Mouse (Mus musculus): ENCODE results near the gene Hip1. TPM values are rescaled to one million over a fixed set of nuclear protein-coding genes. Genes with fewer than 3 reads are reported as not detected.
"Not testable (repeated sequence)": the region's sequence is repeated elsewhere in the genome, so short reads cannot be mapped to it uniquely, and the experiment has no call there.

The Hip1 gene
- total RNA-seq, 4 experiments from 2014 or later = 24.6 to 30.4 (median 27.9) TPM

DNA sequence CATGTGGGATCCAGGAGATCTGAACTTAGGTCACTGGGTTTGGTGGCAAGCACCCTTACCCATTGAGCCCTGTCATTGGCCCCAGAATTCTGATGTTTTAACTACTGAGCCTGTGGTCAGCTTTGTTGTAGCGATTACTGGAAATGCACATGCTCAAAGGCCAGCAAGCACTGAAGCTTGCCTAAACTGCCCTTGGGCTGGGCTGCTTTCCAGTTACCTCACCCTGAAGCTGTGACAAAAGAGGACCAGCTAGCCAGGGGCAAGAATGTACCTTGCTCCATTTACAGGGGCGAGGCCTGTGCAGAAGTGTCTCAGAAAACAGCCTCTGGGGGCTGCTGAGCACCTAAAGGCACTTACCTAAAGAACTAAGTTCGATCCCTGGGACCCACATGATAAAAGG is 51.8 kb downstream of the Hip1 start:
- DNase-seq (ENCODE audit: low spot score) = no peak

DNA sequence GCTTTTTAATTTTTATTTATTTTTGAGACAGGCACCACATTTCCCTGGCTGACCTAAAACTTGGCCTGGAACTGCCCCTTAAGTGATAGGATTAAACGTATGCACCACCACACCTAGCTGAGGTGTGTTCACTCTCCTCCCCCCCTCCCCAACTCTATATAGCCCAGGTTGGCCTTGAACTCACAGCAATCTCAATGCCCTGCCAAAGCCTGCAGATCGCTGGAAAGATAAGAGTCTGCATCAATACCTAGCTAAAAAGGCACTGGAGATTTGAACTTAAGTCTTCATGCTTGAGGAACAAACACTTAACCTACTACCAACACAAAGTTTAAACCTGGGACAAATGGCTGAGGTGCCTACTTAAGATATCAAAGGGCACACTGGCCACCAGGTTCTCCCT is 52.8 kb downstream of the Hip1 start:
- DNase-seq (ENCODE audit: low spot score) = no peak

DNA sequence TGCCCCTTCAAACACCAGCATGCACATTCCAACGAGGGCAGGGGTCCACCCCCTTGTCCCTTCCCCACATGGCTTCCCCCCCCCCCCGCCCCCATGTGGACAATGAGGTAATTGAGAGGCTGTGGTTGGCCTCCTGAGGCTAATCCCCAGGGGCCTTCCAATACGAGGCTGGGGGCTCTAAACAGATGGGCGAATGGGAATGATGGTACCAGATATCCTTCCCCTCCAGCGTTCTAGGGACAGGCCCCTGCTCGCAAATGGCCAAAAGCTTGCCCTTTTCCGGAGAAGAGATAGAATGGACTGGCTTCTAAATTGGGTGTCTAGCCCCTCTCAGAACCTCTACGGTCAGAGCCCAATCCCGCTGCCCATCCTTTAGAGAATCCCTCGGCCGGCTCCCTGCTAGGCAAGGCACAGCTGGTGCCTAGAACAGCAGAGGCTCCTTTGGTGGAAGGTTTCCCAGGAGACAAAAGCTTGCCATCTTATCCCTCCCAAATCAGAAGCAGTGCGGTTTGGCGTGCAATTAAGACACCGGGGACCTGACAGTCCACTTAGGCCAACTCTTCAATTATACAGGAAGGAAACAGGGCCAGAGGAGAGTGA is 55.1 kb downstream of the Hip1 start:
- DNase-seq (ENCODE audit: low spot score) = no peak

DNA sequence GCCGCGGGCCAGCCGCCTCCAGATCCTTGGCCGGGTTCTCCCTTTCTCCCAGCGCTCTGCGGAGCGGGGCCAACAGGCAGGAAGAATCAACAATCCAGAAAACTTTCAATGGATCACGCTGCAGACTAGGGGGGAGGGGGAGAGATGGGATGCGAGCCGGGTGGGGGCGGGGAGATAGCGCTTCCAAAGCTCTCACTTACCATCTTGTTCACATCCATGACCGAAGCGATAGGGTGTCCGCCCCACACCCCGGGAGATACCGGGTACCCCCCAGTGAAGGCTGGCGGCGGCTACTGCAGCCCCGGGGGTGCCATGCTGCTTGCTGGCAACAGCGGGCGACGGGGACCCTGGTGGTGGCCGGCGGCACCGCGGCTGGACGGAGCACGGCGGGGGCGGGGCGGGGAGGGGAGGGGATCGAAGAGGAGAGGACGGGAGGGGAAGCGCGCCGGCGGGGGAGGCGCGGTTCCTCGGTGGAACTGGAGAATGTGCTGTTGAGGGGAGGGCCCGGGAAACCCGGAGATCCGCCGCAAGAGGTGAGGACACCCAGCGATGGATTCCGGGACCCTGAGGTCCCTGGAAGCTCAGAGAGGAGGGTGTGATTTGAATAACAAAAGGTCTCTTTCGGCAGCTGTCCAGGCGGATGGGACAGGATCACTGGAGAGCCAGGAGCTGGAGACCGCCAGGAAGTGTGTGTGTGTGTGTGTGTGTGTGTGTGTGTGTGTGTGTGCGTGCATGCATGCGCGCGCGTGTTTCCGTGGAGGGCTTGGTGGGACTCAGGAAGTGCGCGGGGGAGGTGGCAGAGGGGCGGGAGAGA is 55.8 kb downstream of the Hip1 start:
- DNase-seq (ENCODE audit: low spot score) = peak; percentile 84

DNA sequence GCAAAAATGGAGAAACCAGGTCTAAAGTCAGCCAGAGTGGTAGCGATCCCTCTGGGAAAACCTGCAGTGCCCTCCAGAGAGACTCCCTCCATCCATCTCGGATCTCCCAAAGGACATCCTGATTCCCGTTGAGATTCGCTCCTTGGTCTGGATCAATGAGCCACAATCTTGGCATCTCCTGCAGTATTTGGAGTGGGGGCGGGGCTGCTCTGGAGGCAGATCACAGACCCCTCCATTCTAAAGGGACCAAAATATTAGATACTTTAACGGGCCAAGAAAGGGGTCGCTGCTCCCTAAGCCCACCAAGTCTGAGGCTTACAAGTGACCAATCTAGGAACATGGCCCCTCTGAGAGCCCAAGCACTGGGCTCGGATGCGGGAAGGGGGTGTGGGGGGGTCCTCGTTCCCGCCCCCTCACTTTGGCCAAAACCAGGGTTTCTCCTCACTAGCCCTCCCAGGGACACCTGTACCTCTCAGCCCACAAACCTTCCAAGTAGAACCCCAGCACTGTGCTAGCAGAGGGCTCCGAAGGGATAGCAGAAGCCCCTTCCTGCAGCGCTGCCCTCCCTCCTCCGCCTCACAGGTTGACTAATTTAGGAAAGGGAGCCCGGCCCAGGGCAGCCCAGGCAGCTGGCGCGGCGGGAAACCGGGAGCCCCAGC is 56.6 kb downstream of the Hip1 start:
- DNase-seq (ENCODE audit: low spot score) = no peak

DNA sequence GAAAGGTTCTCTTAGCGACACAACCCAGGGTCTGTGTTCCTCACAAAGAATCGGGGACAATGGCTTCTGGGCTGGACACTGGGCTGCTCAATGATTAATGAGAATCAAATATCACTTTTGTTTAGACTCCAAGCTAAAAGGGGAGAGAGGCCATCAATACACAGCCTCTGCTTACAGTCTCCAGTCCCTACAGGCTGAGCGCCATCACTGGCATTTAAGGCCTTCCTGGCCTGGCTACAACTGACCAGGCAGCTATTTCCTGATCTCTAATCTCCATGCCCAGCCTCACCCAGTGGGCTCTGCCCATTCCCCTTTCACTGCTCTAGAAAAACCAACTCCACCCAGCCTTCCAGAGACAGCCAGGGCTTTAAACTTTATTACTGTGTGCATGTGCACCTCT is 59.6 kb downstream of the Hip1 start:
- DNase-seq (ENCODE audit: low spot score) = no peak

DNA sequence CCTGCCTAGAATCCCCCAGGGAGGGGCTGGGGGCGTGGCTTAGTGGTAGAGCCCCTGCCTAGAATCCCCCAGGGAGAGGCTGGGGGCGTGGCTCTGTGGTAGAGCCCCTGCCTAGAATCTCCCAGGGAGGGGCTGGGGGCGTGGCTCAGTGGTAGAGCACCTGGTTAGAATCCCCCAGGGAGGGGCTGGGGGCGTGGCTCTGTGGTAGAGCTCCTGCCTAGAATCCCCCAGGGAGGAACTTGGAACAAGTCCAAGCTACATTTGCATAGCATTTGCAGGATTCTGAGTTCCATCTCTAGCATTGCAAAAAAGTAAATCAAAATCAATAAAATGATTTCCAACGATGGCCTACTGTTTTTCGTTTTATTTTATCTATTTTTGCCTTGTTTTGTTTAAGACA is 61.1 kb downstream of the Hip1 start:
- not testable (repeated sequence) for DNase-seq (ENCODE audit: low spot score)

DNA sequence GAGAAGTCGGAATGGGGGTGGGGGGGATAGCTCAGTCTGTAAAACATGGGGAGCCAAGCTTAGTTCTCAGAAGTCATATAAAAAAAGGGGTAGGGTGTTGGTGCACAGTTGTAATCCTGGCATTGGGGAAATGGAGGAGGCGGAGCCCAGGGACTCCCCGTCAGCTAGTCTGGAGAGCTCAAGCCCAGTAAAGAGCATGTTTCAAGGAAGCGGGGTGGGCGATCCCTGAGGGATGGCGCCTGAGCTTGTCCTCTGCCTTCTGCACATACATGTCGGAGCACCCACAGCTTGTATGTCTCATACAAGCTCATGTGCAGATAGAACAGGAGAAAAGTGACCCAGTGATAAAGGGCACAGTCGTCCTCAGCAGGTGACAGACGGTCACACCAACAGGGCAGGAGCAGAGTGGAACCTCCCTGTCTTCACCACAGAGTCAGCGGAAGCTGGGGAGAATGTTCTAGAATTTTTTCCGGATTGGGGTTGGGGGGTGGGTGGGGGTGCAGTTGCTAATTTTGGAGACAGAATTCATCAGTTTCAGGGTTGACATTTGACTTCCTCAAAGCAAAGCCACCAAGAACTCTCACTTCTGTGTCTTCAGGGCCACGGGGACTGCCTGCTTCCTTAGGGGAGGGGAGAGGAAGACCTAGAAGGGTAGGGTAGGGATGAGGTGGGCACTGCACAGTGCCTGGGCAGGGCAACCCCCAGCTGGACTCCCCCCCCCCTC is 65.9 kb downstream of the Hip1 start:
- DNase-seq (ENCODE audit: low spot score) = no peak

DNA sequence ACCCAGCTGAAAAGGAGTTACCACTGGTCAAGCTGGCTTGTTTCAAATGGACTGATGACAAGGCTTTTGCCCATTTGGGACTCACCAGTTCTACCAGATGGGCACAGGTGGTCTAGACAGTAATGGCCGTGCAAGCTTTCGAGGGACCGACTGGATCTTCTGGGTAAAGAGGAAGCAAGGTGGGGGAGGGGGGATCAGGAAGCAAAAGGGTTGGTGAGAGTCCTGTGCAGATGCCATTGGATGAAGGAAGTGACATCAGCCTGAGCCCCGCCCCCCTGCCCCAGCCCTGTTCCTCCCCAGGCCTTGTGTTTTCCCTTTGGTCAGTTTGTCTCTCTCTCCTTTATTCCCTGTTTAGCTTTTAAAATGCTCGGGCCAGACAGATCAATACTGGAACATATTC is 68.7 kb downstream of the Hip1 start:
- DNase-seq (ENCODE audit: low spot score) = no peak

DNA sequence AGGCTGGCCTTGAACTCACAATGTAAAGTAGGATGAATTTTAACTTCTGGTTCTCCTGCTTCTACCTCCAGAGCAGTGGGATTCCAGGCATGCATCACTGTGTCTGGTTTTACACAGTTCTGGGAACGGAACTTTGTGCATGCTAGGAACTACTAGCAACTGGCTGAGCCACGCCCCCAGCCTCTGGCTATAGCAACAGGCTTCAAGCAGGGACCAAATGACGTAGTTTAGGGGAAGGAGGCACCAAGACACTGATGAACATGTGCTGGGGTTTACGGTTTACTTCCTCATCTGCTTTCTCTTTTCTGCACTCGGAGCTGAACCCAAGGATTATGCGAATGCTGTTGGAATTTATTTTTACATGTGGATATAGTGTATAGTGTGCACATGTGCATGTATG is 72.5 kb downstream of the Hip1 start:
- no peak for DNase-seq (ENCODE audit: low spot score)

DNA sequence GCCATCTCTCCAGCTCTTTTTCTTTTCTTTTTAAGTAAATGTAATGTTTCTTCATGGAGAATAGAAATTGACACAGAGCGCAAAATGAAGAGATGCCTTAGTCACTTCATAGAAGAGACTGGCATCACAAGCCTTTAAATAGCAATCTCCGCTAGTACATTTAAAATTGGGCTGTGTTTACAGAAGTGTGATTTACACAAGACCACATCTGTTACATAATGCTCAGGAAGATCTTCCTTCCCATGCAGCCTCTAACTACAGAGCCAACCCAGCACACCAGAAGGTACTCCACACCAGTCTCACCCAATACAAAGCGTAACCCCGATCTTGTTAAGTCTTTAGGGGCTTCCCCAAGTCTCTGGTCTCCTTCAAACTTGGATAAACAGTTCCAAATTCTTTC is 73.2 kb downstream of the Hip1 start:
- DNase-seq (ENCODE audit: low spot score) = no peak

DNA sequence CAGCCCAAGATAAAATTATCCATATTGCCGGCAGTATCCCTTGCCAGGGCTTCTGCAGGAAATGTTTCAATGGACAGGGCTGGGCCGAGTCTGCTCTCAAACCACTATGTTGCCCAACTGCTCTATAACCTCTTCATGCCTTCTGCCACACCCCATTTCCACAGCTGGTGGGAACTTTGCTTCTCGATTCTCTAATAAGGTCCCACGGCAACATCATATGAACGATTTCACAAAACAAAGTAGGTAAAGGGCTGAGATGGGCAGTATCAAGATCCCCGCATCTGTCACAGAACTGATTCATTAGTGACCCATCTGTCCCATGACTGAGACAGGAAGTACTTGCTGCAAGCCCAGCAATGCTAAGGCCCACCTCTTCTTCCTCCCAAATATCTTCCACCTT is 76.6 kb downstream of the Hip1 start:
- no peak for DNase-seq (ENCODE audit: low spot score)

DNA sequence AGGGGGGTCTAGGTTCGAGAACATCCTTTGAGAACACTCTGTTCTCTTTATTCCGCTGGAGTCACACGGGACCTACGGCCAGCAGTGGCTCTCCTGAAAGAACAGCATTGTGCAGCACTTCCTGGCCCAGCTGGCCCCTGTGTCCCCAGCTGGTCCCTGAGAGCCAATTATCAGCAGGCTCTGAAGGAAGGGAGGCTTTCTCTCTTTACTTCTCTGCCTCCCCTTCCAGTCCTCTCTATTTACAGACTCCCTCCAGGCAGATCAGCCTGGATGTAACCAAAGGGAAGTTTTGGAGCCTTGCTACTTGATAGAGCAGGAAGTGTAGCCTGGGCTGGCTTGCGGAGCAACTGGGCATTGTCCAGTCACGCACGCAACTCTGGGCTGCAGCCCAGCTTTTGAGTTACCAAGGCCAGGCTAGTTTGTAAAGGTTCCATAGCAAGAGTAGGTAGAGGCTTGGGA is 79.1 kb downstream of the Hip1 start:
- DNase-seq (ENCODE audit: low spot score) = peak; percentile 74

DNA sequence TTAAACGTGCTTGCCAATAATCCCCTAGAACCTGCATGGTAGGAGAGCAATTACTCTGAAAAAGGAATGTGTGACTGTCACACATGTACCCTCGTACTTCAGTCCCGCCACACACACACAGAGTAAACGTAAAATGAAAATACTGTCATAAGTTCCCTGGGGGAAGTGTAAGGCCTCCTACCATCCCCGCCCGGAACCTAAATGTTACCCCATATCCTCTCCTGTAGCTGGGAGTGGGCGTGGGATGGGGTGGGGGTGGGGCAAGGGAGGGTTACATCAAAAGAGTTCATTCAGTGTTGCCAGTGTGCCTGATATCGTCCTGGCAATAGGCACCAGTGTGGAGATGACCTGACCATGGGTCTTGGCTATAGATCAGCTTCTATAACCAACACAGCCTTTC is 81.5 kb downstream of the Hip1 start:
- DNase-seq (ENCODE audit: low spot score) = no peak

DNA sequence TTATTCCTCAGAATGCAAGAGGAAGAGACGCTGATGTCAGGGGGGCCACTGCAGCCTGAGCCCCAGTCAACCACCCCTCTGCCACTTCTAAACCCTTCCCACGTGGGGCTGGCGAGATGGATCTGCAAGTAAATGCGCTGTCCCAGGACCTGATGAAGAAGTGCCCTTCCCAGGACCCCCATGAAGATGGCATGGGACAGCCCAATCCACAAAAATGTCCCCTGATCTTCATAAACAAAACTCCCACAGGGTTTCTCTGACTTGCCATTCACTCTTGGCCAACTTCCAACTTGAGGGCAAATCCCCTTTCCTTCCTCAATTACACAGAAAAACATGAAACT is 84.1 kb downstream of the Hip1 start:
- DNase-seq (ENCODE audit: low spot score) = no peak

DNA sequence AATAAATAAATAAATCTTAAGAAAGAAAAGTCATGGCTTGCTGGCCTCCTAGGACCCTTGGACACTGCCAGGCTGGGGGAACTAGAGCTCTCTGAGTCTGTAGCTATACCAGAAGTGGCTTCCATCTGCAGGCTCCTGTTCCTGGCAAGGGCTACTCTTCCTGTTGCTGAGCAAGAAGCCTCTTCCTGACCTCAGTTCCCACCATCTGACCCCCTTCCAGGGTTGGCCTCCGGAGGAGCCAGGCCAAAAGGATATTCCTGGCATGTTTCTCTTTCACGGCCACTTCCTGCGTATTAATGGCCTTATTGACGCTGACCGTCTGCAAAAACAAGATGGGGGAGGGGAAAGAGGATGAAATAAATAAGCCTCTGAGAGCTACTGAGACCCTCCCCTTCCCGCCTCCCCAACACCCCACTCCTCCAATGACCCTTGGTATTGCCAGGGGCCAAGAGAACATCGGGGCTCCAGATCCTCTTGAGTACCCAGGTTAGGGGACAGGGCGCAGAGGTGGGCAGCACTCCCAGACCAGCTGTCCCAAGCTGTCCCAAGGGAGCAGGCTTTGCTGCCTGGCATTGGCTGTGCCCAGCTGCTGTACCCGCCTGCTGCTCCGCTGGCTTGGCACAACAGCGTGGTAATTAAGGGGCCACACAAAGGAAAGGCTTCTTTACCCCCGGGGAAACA is 84.6 kb downstream of the Hip1 start:
- DNase-seq (ENCODE audit: low spot score) = peak; percentile 50

DNA sequence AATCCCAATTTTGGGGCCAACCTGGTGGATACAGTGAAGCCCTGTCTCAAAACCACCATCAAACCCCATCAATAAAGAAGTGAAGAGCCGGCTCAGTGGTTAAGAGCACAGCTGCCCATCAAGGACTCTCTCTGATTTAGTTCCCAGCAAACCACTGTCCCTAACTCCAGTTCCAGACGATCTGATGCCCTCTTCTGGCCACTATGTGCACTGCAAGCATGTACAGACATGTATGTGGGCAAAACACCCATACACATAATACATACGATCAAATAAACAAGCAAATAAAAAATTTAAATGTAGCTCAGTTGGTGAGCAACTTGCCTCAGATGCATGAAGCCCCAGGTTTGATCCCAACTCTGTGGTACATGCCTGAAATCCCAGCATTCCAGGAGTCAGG is 85.4 kb downstream of the Hip1 start:
- no peak for DNase-seq (ENCODE audit: low spot score)

DNA sequence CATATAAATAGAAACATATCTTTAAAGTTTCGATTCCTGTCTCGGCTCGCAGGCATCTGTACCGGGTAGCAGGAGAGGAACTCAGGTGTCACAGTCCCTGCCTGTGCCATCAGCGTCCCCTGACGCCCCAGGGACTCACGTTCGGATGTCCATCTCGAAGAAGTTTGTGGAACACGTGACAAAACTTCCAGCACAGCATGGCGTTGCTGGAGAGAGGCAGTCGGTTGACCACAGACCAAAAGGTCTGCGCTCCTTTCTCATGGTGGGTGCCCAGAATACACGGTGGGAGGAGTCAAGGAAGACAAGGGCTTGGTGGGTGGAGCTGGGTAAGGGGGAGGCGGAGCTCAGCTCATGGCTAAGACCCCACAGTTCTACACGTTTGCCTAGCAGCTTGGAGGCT is 87.0 kb downstream of the Hip1 start:
- no peak for DNase-seq (ENCODE audit: low spot score)

DNA sequence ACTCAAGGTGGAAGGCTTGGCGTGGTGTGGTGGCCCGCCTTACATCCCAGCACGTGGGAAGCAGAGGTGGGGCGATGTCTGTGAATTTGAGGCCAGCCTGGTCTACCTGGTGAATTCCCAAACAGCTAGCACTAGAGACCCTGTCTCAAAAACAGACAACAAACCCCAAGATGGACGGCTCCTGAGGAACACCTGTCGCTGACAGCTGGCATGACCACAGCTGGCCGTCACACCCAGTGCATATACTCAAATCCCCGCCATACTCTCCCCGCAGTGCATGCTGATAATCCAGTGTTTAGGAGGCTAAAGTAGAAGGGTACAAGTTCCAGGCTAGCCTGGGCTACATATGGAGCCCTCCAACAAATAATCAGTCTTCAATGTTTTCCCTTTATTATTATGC is 88.4 kb downstream of the Hip1 start:
- no peak for DNase-seq (ENCODE audit: low spot score)

DNA sequence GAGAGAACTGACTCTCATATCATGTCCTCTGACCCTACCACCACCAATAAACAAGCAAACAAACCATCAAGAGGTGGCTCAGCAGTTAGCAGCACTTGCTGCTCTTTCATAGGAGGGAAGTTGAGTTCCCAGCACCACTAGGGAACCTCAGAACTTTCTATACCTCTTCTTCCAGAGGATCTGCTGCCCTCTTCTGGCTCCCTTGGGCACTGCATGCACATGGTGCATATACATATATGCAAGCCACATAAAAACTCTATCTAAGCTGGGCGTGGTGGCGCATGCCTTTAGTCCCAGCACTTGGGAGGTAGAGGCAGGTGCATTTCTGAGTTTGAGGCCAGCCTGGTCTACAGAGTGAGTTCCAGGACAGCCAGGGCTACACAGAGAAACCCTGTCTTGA is 90.7 kb downstream of the Hip1 start:
- no peak for DNase-seq (ENCODE audit: low spot score)

DNA sequence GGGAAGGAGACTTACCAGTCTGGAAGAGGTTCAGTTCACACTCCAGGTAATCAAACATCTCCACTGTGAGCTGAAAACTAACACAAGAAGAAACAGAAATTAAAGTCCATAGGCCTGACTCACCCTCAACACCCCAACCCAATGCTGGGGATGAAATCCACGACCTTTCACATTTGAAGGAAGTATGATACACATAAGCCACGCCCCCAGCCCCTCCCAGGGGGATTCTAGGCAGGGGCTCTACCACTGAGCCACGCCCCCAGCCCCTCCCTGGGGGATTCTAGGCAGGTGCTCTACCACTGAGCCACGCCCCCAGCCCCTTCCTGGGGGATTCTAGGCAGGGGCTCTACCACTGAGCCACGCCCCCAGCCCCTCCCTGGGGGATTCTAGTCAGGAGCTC is 93.4 kb downstream of the Hip1 start:
- not testable (repeated sequence) for DNase-seq (ENCODE audit: low spot score)

DNA sequence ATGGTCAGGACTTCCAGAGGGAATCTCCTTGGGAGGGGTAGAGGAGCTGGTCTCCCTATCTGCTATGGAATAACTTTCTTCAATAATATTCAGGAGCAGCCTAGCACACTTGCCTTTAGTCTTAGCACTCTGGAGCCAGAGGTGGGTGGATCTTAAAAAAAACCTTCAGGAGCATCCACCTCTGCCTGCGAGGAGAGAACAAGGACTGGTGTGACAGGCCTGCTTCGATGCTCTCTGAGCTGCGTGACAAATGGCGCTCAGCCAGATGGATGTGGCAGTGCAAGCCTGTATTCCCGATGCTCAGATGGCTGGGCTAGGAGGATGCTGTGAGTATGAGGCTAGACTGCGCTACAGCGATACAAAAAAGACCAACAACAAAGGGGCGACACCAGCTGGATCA is 93.8 kb downstream of the Hip1 start:
- DNase-seq (ENCODE audit: low spot score) = no peak

Measured in heart, adult 8-10 months (tissue).